Mouse (Mus musculus) kidney, postnatal 0 days (tissue): ENCODE results near the gene Sik3. TPM values are rescaled to one million over a fixed set of nuclear protein-coding genes. Genes with fewer than 3 reads are reported as not detected.

ENCODE experiments used
- ATAC-seq: fragments of 200-750 bp; cut with Nextera tagmentation; replicated peaks from 2 replicates; pipeline ENCODE4 v1.8.0; 2017; ENCODE audit warnings: low read depth, moderate number of reproducible peaks, moderate TSS enrichment, moderate library complexity; ENCODE audit not compliant: low FRiP score
- DNase-seq: peaks from one replicate; pipeline ENCODE4 v3.0.0-alpha.2; 2016; ENCODE audit warnings: low spot score
- H3K27ac ChIP-seq: fragments of 300-500 bp; sonication (generic); 2 replicates; pipeline ENCODE4 v1.5.1; 2014; ENCODE audit warnings: mild to moderate bottlenecking
- H3K27me3 ChIP-seq: fragments of 300-500 bp; sonication (generic); 2 replicates; pipeline ENCODE4 v1.6.1; 2014; ENCODE audit warnings: low read length, mixed read lengths; ENCODE audit not compliant: insufficient read depth
- H3K36me3 ChIP-seq: fragments of 300-500 bp; sonication (generic); 2 replicates; pipeline ENCODE4 v1.6.1; 2014; ENCODE audit warnings: low read length, mixed read lengths; ENCODE audit not compliant: insufficient read depth
- H3K4me1 ChIP-seq: fragments of 300-500 bp; sonication (generic); replicated peaks from 2 replicates; pipeline ENCODE4 v1.6.1; 2014; ENCODE audit warnings: antibody characterized with exemption, low read length, mixed read lengths; ENCODE audit not compliant: insufficient read depth
- H3K4me2 ChIP-seq: fragments of 300-500 bp; sonication (generic); 2 replicates; pipeline ENCODE4 v1.6.1; 2014; ENCODE audit warnings: mild to moderate bottlenecking, low read length, moderate library complexity, mixed read lengths
- H3K4me3 ChIP-seq: fragments of 300-500 bp; sonication (generic); replicated peaks from 2 replicates; pipeline ENCODE4 v1.5.1; 2014; ENCODE audit warnings: low read depth, low read length
- H3K9ac ChIP-seq: fragments of 300-500 bp; sonication (generic); 2 replicates; pipeline ENCODE4 v1.6.1; 2014; ENCODE audit warnings: low read depth, low read length
- H3K9me3 ChIP-seq: fragments of 300-500 bp; sonication (generic); replicated peaks from 2 replicates; pipeline ENCODE4 v1.6.1; 2016; ENCODE audit warnings: low read length, inconsistent platforms, mixed read lengths
- CTCF ChIP-seq: IDR thresholded peaks from 2 replicates; pipeline ENCODE4 v1.5.1; 2016; ENCODE audit warnings: antibody characterized with exemption, low read depth, mild to moderate bottlenecking, moderate library complexity
- WGBS: fragments of 180-500 bp; shearing (Covaris S2); extraction: QIAGEN DNeasy Blood & Tissue Kit; methylation state at CpG from one replicate; pipeline ENCODE4 v1.1.7; 2014; 5-methylcytosine and 5-hydroxymethylcytosine counted together
- polyA plus RNA-seq: library from polyadenylated mRNA; unstranded; fragments of >200 nt; fragmentation: Nextera tagmentation; extraction: Ambion mirVana; gene quantifications from 2 replicates; pipeline ENCODE4 v1.2.1, GENCODE M21; 2015

Sik3 gene
- polyA plus RNA-seq, 1 experiment from 2014 or later = 12.5 TPM

- H3K36me3 ChIP-seq = no peaks in the 10 kb centered on the region
- no peaks in the 10 kb centered on the region for H3K9me3 ChIP-seq
- no peak overlapping the region for H3K4me3 ChIP-seq
- DNase-seq (no peak), ATAC-seq (no peak)
- no peak overlapping the region for H3K27ac ChIP-seq
- no peaks in the 10 kb centered on the region for H3K4me1 ChIP-seq
- no peak overlapping the region for H3K9ac ChIP-seq
- WGBS = 86% methylated on average over 7 of the region's 7 CpGs
- H3K27me3 ChIP-seq = no peaks in the 10 kb centered on the region
- H3K4me2 ChIP-seq = no peak overlapping the region
- no peak for TF ChIP-seq CTCF
These were observed 226.2 kb downstream of the Sik3 start for GRCm38 (mm10) chr9:46238850-46239249.

GRCm38 (mm10) chr9:46240526-46241153, 228.0 kb downstream of the Sik3 start, which contains the start of gene Apoa4:
TSS of gene Apoa4 (plus strand) at chr9:46240696.
- TF ChIP-seq CTCF = no peak
- Histone ChIP-seq H3K27ac (no peak within 1 kb of the TSS), H3K4me3 (no peak within 1 kb of the TSS), H3K9me3 (no peaks in the 10 kb centered on the region), H3K36me3 (no peaks in the 10 kb centered on the region), H3K4me1 (no peaks in the 10 kb centered on the region), H3K27me3 (no peaks in the 10 kb centered on the region), H3K9ac (no peak within 1 kb of the TSS), H3K4me2 (no peak within 1 kb of the TSS)
- ATAC-seq = no peak
- WGBS = 64% methylated on average over 7 of the region's 7 CpGs
- DNase-seq = no peak

GRCm38 (mm10) chr9:46241818-46242217, 229.2 kb downstream of the Sik3 start:
- no peak overlapping the region for H3K9ac ChIP-seq
- TF ChIP-seq CTCF = no peak
- no peaks in the 10 kb centered on the region for H3K9me3 ChIP-seq
- H3K4me2 ChIP-seq = no peak overlapping the region
- H3K36me3 ChIP-seq = no peaks in the 10 kb centered on the region
- WGBS = 78% methylated on average over 2 of the region's 2 CpGs
- no peak for ATAC-seq
- H3K4me3 ChIP-seq = no peak overlapping the region
- no peak for DNase-seq
- H3K4me1 ChIP-seq = no peaks in the 10 kb centered on the region
- no peaks in the 10 kb centered on the region for H3K27me3 ChIP-seq
- no peak overlapping the region for H3K27ac ChIP-seq

- Histone ChIP-seq H3K4me2 (no peak overlapping the region), H3K36me3 (no peaks in the 10 kb centered on the region), H3K9ac (no peak overlapping the region), H3K9me3 (no peaks in the 10 kb centered on the region), H3K27me3 (no peaks in the 10 kb centered on the region), H3K4me1 (no peaks in the 10 kb centered on the region), H3K4me3 (no peak overlapping the region), H3K27ac (no peak overlapping the region)
- 47% methylated on average over 4 of the region's 4 CpGs for WGBS
- DNase-seq = no peak
- no peak for TF ChIP-seq CTCF
- ATAC-seq = no peak
These were observed 230.5 kb downstream of the Sik3 start for GRCm38 (mm10) chr9:46243122-46243521.

GRCm38 (mm10) chr9:46243584-46243983, 231.0 kb downstream of the Sik3 start:
- no peaks in the 10 kb centered on the region for H3K4me1 ChIP-seq
- no peak overlapping the region for H3K4me2 ChIP-seq
- WGBS = 51% methylated on average over 8 of the region's 8 CpGs
- TF ChIP-seq CTCF = no peak
- H3K9me3 ChIP-seq = no peaks in the 10 kb centered on the region
- H3K27me3 ChIP-seq = no peaks in the 10 kb centered on the region
- no peak overlapping the region for H3K27ac ChIP-seq
- DNase-seq = no peak
- H3K4me3 ChIP-seq = no peak overlapping the region
- no peaks in the 10 kb centered on the region for H3K36me3 ChIP-seq
- ATAC-seq = no peak
- H3K9ac ChIP-seq = no peak overlapping the region

- Histone ChIP-seq H3K27me3 (no peaks in the 10 kb centered on the region), H3K4me2 (no peak overlapping the region; the same call in 1 of the 2 replicates), H3K4me3 (no peak overlapping the region), H3K27ac (no peak overlapping the region), H3K9ac (no peak overlapping the region), H3K9me3 (no peaks in the 10 kb centered on the region), H3K36me3 (no peaks in the 10 kb centered on the region), H3K4me1 (no peaks in the 10 kb centered on the region)
- ATAC-seq (0 out of 2 replicates have a peak, but pooled peaks have one; percentile 52), DNase-seq (peak; percentile 92)
- peak; percentile 87 for TF ChIP-seq CTCF
- WGBS = 20% methylated on average over 11 of the region's 11 CpGs
These were observed 234.2 kb downstream of the Sik3 start for GRCm38 (mm10) chr9:46246752-46247324.
